Mouse (Mus musculus): ENCODE results near the gene Vps50.

Gene Vps50

GRCm38 (mm10) chr6:3498162-3498848 lies at the start of gene Vps50, which contains the start of gene Hepacam2:
Gene Vps50 (plus strand): TSS chr6:3498382.
Gene Hepacam2 (minus strand): TSS chr6:3498298.
- Histone ChIP-seq H3K27me3 (ENCODE audit: insufficient read depth, low read length) (no peaks in the 10 kb centered on the region), H3K4me1 (replicated peaks; ENCODE audit: low read depth, low read length) (peaks cover 22% of the 10 kb centered on the region), H3K4me3 (replicated peaks; ENCODE audit: low read length) (peak within 1 kb of the TSS; percentile 94), H3K36me3 (ENCODE audit: insufficient read depth, low read length) (no peaks in the 10 kb centered on the region), H3K9me3 (ENCODE audit: low read length) (no peaks in the 10 kb centered on the region)
- TF ChIP-seq POU5F1 (IDR thresholded peaks at IDR 0.05; ENCODE audit: borderline replicate concordance, low read length) (no peak), CTCF (conservative IDR thresholded peaks at IDR 0.05; ENCODE audit: low read length) (no peak), NANOG (IDR thresholded peaks at IDR 0.05; ENCODE audit: borderline replicate concordance, low read length) (no peak)

- no peaks in the 10 kb centered on the region for H3K4me1 ChIP-seq (replicated peaks; ENCODE audit: low read depth, low read length)
- H3K9me3 ChIP-seq (ENCODE audit: low read length) = no peaks in the 10 kb centered on the region
- TF ChIP-seq NANOG (IDR thresholded peaks at IDR 0.05; ENCODE audit: borderline replicate concordance, low read length) = no peak
- H3K36me3 ChIP-seq (ENCODE audit: insufficient read depth, low read length) = no peaks in the 10 kb centered on the region
- no peaks in the 10 kb centered on the region for H3K27me3 ChIP-seq (ENCODE audit: insufficient read depth, low read length)
- no peak overlapping the region for H3K4me3 ChIP-seq (replicated peaks; ENCODE audit: low read length)
Observed at GRCm38 (mm10) chr6:3454421-3454820, 43.8 kb upstream of the Vps50 start.

GRCm38 (mm10) chr6:3455944-3456536 lies 42.1 kb upstream of the Vps50 start:
- H3K27me3 ChIP-seq (ENCODE audit: insufficient read depth, low read length) = no peaks in the 10 kb centered on the region
- no peak for TF ChIP-seq NANOG (IDR thresholded peaks at IDR 0.05; ENCODE audit: borderline replicate concordance, low read length)
- no peak for TF ChIP-seq CTCF (conservative IDR thresholded peaks at IDR 0.05; ENCODE audit: low read length)
- no peak for TF ChIP-seq POU5F1 (IDR thresholded peaks at IDR 0.05; ENCODE audit: borderline replicate concordance, low read length)
- no peaks in the 10 kb centered on the region for H3K36me3 ChIP-seq (ENCODE audit: insufficient read depth, low read length)
- H3K9me3 ChIP-seq (ENCODE audit: low read length) = no peaks in the 10 kb centered on the region
- H3K4me1 ChIP-seq (replicated peaks; ENCODE audit: low read depth, low read length) = no peaks in the 10 kb centered on the region
- no peak overlapping the region for H3K4me3 ChIP-seq (replicated peaks; ENCODE audit: low read length)

DNA sequence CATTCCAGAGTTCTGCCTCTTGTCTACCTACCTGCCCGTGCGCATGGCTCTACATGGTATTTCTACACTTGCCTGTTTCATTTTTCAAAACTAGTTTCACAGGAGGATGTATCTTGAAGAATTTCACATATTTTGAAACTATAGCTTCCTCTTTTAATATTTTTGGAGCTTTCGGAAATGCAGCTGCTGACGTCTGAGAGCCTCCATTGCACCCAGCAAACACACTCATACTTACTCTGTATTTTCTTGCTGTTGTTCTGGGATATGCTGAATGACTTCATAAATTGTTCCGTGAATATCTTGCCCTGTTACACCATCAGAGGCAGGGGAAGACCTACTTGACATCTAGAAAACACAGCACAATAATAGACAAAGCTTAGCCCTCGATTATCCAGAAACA lies 35.2 kb upstream of the Vps50 start:
- H3K27me3 ChIP-seq (ENCODE audit: insufficient read depth, low read length) = no peaks in the 10 kb centered on the region
- no peaks in the 10 kb centered on the region for H3K36me3 ChIP-seq (ENCODE audit: insufficient read depth, low read length)
- no peaks in the 10 kb centered on the region for H3K4me1 ChIP-seq (replicated peaks; ENCODE audit: low read depth, low read length)
- TF ChIP-seq CTCF (conservative IDR thresholded peaks at IDR 0.05; ENCODE audit: low read length) = no peak
- TF ChIP-seq POU5F1 (IDR thresholded peaks at IDR 0.05; ENCODE audit: borderline replicate concordance, low read length) = no peak
- no peaks in the 10 kb centered on the region for H3K9me3 ChIP-seq (ENCODE audit: low read length)
- no peak overlapping the region for H3K4me3 ChIP-seq (replicated peaks; ENCODE audit: low read length)

GRCm38 (mm10) chr6:3463594-3463993 lies 34.6 kb upstream of the Vps50 start:
- Histone ChIP-seq H3K36me3 (ENCODE audit: insufficient read depth, low read length) (no peaks in the 10 kb centered on the region), H3K4me3 (replicated peaks; ENCODE audit: low read length) (no peak overlapping the region), H3K4me1 (replicated peaks; ENCODE audit: low read depth, low read length) (no peaks in the 10 kb centered on the region), H3K9me3 (ENCODE audit: low read length) (no peaks in the 10 kb centered on the region), H3K27me3 (ENCODE audit: insufficient read depth, low read length) (no peaks in the 10 kb centered on the region)
- TF ChIP-seq NANOG (IDR thresholded peaks at IDR 0.05; ENCODE audit: borderline replicate concordance, low read length) (no peak), POU5F1 (IDR thresholded peaks at IDR 0.05; ENCODE audit: borderline replicate concordance, low read length) (no peak), CTCF (conservative IDR thresholded peaks at IDR 0.05; ENCODE audit: low read length) (no peak)

- H3K9me3 ChIP-seq (ENCODE audit: low read length) = no peaks in the 10 kb centered on the region
- no peak for TF ChIP-seq CTCF (conservative IDR thresholded peaks at IDR 0.05; ENCODE audit: low read length)
- no peak for TF ChIP-seq POU5F1 (IDR thresholded peaks at IDR 0.05; ENCODE audit: borderline replicate concordance, low read length)
- no peak for TF ChIP-seq NANOG (IDR thresholded peaks at IDR 0.05; ENCODE audit: borderline replicate concordance, low read length)
- no peaks in the 10 kb centered on the region for H3K27me3 ChIP-seq (ENCODE audit: insufficient read depth, low read length)
- no peaks in the 10 kb centered on the region for H3K4me1 ChIP-seq (replicated peaks; ENCODE audit: low read depth, low read length)
- no peaks in the 10 kb centered on the region for H3K36me3 ChIP-seq (ENCODE audit: insufficient read depth, low read length)
- no peak overlapping the region for H3K4me3 ChIP-seq (replicated peaks; ENCODE audit: low read length)
Observed at GRCm38 (mm10) chr6:3468627-3469026, 29.6 kb upstream of the Vps50 start.

DNA sequence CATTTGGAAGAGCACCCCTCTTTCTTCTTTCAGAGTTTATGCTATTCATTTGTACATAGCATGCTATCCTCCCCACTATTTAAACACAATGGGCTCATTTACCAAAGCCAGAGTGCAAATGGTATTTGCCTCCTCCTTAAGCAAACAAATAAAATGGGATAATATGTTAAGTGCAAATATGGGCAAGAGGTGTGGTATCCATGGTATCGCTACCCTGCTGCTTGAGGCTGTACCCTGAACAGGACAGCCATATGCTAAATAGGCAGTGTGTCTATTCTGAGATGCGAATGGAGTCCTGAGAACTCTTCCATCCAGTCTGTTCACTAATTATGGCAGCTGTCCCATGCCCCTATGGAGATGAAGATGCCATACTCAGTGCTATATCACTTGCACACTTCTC lies 27.5 kb upstream of the Vps50 start:
- Histone ChIP-seq H3K4me3 (replicated peaks; ENCODE audit: low read length) (no peak overlapping the region), H3K36me3 (ENCODE audit: insufficient read depth, low read length) (no peaks in the 10 kb centered on the region), H3K4me1 (replicated peaks; ENCODE audit: low read depth, low read length) (no peaks in the 10 kb centered on the region), H3K9me3 (ENCODE audit: low read length) (no peaks in the 10 kb centered on the region), H3K27me3 (ENCODE audit: insufficient read depth, low read length) (no peaks in the 10 kb centered on the region)
- TF ChIP-seq POU5F1 (IDR thresholded peaks at IDR 0.05; ENCODE audit: borderline replicate concordance, low read length) (no peak), NANOG (IDR thresholded peaks at IDR 0.05; ENCODE audit: borderline replicate concordance, low read length) (no peak), CTCF (conservative IDR thresholded peaks at IDR 0.05; ENCODE audit: low read length) (no peak)

DNA sequence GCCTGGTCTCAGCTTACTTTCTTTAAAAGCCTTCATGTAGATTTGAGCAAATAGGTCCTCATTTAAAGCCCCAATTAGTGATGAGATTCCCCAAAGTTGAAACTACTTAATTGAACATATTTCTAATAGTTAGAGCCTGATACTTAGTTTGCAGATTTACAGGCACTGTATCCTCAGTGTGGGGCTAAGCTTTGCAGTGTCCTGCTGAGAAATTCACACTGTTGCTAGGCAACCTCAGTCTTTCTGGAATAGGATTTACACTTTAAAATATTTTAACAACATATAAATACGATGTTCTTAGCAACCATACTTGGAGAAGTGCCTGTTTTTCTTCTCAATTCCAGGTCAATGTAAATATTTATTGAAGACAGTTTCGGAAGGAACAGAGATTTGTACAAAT lies 21.9 kb upstream of the Vps50 start:
- no peaks in the 10 kb centered on the region for H3K4me1 ChIP-seq (replicated peaks; ENCODE audit: low read depth, low read length)
- H3K4me3 ChIP-seq (replicated peaks; ENCODE audit: low read length) = no peak overlapping the region
- no peaks in the 10 kb centered on the region for H3K9me3 ChIP-seq (ENCODE audit: low read length)
- H3K36me3 ChIP-seq (ENCODE audit: insufficient read depth, low read length) = no peaks in the 10 kb centered on the region
- TF ChIP-seq POU5F1 (IDR thresholded peaks at IDR 0.05; ENCODE audit: borderline replicate concordance, low read length) = no peak
- TF ChIP-seq NANOG (IDR thresholded peaks at IDR 0.05; ENCODE audit: borderline replicate concordance, low read length) = no peak
- no peak for TF ChIP-seq CTCF (conservative IDR thresholded peaks at IDR 0.05; ENCODE audit: low read length)
- H3K27me3 ChIP-seq (ENCODE audit: insufficient read depth, low read length) = no peaks in the 10 kb centered on the region

DNA sequence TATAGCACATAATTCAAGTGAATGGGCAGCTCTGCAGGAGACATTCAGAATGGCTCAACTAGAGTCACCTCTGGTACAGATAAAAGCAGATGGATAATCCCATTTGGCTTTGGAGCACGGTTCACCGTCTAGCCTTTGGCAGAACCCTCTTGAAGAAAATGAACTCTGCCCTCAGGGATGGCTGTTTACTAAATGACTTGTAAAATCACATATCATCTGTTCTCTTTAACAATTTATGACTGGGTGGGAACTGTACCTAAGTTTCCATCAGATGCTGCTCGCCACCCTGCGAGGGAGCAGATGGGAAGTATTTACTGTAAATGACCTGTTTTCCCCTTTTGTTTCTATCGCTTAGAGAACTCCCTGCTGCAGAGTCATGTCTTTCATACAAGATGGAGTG lies 18.3 kb upstream of the Vps50 start:
- no peak overlapping the region for H3K4me3 ChIP-seq (replicated peaks; ENCODE audit: low read length)
- H3K9me3 ChIP-seq (ENCODE audit: low read length) = no peaks in the 10 kb centered on the region
- no peaks in the 10 kb centered on the region for H3K27me3 ChIP-seq (ENCODE audit: insufficient read depth, low read length)
- no peaks in the 10 kb centered on the region for H3K4me1 ChIP-seq (replicated peaks; ENCODE audit: low read depth, low read length)
- TF ChIP-seq CTCF (conservative IDR thresholded peaks at IDR 0.05; ENCODE audit: low read length) (no peak), POU5F1 (IDR thresholded peaks at IDR 0.05; ENCODE audit: borderline replicate concordance, low read length) (no peak), NANOG (IDR thresholded peaks at IDR 0.05; ENCODE audit: borderline replicate concordance, low read length) (no peak)
- H3K36me3 ChIP-seq (ENCODE audit: insufficient read depth, low read length) = no peaks in the 10 kb centered on the region
